Mouse (Mus musculus) granulocyte monocyte progenitor cell, adult 5-6 weeks (primary cell): ENCODE results near the gene Tmem202. TPM values are rescaled to one million over a fixed set of nuclear protein-coding genes. Genes with fewer than 3 reads are reported as not detected.

Source experiments
- ATAC-seq: replicated peaks from 2 replicates; pipeline ENCODE4 v1.8.0; 2016; ENCODE audit warnings: mild to moderate bottlenecking, moderate TSS enrichment, inconsistent platforms; ENCODE audit not compliant: poor library complexity, severe bottlenecking
- total RNA-seq, 2 experiments: library from RNA; stranded (forward) in 1 of 2; stranded (reverse) in 1 of 2; fragments of 200-712, 200-1000 nt in 1 of 2; fragments of >200 nt in 1 of 2; fragmentation: Nextera tagmentation in 1 of 2; gene quantifications; 2 replicates each; pipeline ENCODE4 v1.2.3; 2014 to 2017

The Tmem202 gene
- not detected in 2 replicates for total RNA-seq (2014; fragmentation: Nextera tagmentation)
- total RNA-seq (2017): not detected in 2 replicates

GRCm38 (mm10) chr9:59539441-59540137 lies at the start of gene Tmem202, which contains the start of gene Hexa:
Gene Tmem202, minus strand, starts transcription at chr9:59539847.
Gene Hexa, plus strand, starts transcription at chr9:59539540.
- ATAC-seq: peak; percentile 48

- no peak for ATAC-seq
These were observed 49.3 kb upstream of the Tmem202 start for GRCm38 (mm10) chr9:59588710-59589671.

- ATAC-seq: no peak
These were observed 48.6 kb upstream of the Tmem202 start for GRCm38 (mm10) chr9:59588252-59588651.

GRCm38 (mm10) chr9:59584871-59585308 lies 45.2 kb upstream of the Tmem202 start:
- ATAC-seq: peak; percentile 95

GRCm38 (mm10) chr9:59578505-59578867 lies 38.8 kb upstream of the Tmem202 start:
- no peak for ATAC-seq

- peak; percentile 95 for ATAC-seq
These were observed 38.3 kb upstream of the Tmem202 start, which contains the start of gene Celf6 for GRCm38 (mm10) chr9:59577844-59578504. Gene Celf6, plus strand, starts transcription at chr9:59577917.

- no peak for ATAC-seq
These were observed 37.8 kb upstream of the Tmem202 start for GRCm38 (mm10) chr9:59577401-59577800.

- no peak for ATAC-seq
These were observed 32.2 kb upstream of the Tmem202 start for GRCm38 (mm10) chr9:59571852-59572251.

GRCm38 (mm10) chr9:59567111-59567510 lies 27.5 kb upstream of the Tmem202 start:
- peak; percentile 95 for ATAC-seq

GRCm38 (mm10) chr9:59565600-59565999 lies 26.0 kb upstream of the Tmem202 start:
- ATAC-seq: peak; percentile 62

- ATAC-seq: no peak
These were observed 14.1 kb upstream of the Tmem202 start for GRCm38 (mm10) chr9:59553719-59554118.

- ATAC-seq: no peak
These were observed 13.0 kb upstream of the Tmem202 start for GRCm38 (mm10) chr9:59552610-59553009.

GRCm38 (mm10) chr9:59551620-59552031 lies 12.0 kb upstream of the Tmem202 start:
- peak; percentile 17; the same call in 1 of the 2 replicates for ATAC-seq

GRCm38 (mm10) chr9:59551017-59551416 lies 11.4 kb upstream of the Tmem202 start:
- peak; percentile 52 for ATAC-seq

GRCm38 (mm10) chr9:59550077-59550476 lies 10.4 kb upstream of the Tmem202 start:
- ATAC-seq: no peak

GRCm38 (mm10) chr9:59548961-59549487 lies 9.4 kb upstream of the Tmem202 start:
- ATAC-seq: no peak

GRCm38 (mm10) chr9:59547869-59548268 lies 8.2 kb upstream of the Tmem202 start:
- peak; percentile 39 for ATAC-seq

- peak; percentile 85 for ATAC-seq
These were observed 5.1 kb upstream of the Tmem202 start for GRCm38 (mm10) chr9:59544739-59545138.

- no peak for ATAC-seq
These were observed 3.2 kb upstream of the Tmem202 start for GRCm38 (mm10) chr9:59542766-59543324.

- peak; percentile 30; the same call in 1 of the 2 replicates for ATAC-seq
These were observed 2.0 kb upstream of the Tmem202 start for GRCm38 (mm10) chr9:59541617-59542016.
